Mouse (Mus musculus) liver (tissue): Measurements from ENCODE around the gene Gm28557.
"Not testable (repeated sequence)": the region's sequence is repeated elsewhere in the genome, so short reads cannot be mapped to it uniquely, and the experiment has no call there.

Source experiments
- DNase-seq: peaks from one replicate; pipeline ENCODE4 v3.0.0-alpha.2; 2020; ENCODE audit warnings: mixed read lengths

Gene Gm28557

DNA sequence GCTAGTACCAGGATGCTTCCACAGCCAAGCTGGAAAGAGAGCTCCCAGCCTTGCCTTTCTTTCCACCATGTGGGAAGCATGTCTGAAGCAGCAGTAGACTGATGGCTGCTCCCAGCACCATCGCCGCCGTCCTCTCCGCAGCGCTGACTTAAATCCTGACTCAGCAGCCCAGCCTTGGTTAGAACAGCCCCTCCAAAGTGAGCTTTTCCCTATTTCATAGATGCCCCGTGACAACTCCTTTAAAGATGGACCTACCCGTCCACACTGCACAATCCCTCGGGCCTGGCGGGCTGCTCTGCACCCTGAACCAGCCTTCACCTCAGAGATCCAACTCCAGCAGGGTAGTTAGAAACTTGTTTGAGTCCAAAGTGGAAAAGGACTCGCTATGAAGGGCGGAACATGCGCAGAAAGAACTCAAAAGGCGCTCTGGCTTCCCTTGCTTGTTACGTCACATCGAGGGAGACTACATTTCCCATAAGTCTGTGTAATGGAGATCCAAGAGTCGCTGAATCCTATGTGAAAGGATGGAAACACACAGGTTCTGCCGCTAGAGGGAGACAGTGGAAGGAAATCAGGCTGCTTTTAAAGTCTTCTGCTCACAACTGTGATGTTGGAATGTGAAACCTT, at the start of gene Gm28557:
Gene Gm28557, minus strand, starts transcription at position 411 of the 627 bp plus-strand sequence.
- DNase-seq: peak; percentile 90

DNA sequence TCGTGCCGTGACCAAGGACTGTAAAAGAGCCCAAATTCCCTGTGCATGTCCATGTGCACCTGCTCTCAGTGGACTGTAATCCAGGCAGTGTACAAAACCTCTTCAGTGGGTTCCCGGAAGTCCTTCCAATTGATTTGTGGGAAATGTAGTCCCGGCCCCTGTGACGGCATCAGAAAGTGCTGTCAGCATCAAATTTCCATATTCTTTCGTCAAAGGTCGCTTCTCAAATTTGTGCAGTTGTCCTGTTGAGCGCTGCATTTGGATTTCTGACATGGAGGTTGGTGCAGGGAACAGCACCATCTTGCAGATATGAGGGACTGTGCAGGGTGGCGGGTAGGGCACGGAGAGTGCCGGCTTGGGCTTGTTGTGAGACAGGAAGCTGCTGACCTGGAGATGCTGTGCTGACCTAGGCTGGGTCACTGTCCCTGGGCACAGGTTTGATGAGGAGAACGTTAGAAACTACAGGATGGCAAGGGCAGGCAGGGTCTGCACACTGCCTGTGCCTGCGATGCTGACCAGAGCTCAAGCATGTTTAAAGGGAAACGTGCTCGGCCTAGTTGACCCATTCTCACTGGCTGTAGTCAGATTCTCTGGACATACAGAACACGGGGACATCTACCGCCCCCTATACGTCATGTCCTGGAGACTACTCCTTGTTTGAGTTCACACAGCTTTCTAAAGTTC, 19.8 kb upstream of the Gm28557 start:
- DNase-seq: peak; percentile 61

DNA sequence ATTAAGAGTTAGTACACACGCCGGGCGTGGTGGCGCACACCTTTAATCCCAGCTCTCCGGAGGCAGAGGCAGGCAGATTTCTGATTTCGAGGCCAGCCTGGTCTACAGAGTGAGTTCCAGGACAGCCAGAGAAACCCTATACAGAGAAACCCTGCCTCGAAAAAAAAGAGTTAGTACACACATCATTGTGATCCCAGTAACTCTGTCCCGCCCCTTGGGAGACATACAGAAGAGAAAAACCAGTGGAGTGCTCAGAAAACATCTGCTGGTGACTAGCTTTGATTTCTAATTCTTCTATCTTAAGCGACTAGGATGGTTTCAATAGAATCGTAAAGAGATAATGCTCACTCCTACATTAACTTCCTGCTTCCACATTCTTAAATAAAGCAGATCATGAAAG, 19.1 kb upstream of the Gm28557 start:
- not testable (repeated sequence) for DNase-seq

- no peak for DNase-seq
Observed at GRCm38 (mm10) chr13:67124460-67124859, 16.1 kb upstream of the Gm28557 start.

- DNase-seq: not testable (repeated sequence)
Observed at GRCm38 (mm10) chr13:67121360-67121759, 13.0 kb upstream of the Gm28557 start, which contains the start of gene Zfp759. Zfp759 (plus strand) TSS chr13:67121660.

- not testable (repeated sequence) for DNase-seq
Observed at GRCm38 (mm10) chr13:67116163-67116562, 7.8 kb upstream of the Gm28557 start, which contains the start of gene Rslcan18. Rslcan18 (minus strand) TSS chr13:67116263.

GRCm38 (mm10) chr13:67113287-67113686, 4.9 kb upstream of the Gm28557 start:
- DNase-seq: no peak

- DNase-seq: no peak
Observed at GRCm38 (mm10) chr13:67112096-67112495, 3.7 kb upstream of the Gm28557 start.

DNA sequence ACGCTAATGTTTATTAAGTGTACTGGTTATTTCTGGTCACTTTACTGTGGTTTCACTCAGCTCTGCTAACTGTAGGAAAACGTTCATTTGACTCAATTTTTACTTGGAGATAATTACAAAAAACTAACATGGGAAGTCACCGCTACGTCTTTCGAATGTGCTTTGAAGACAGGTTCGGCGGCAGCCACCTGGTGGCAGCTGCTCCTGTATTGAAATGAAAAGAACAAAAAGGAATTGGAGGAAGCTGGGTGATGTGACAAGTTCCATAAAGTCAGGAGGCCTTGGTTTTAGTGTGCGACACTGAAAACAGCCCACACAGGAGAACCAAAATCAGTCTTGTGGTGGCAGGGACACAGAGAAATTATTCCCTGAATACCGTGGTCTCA, 410 bp upstream of the Gm28557 start:
- peak; percentile 70 for DNase-seq

DNA sequence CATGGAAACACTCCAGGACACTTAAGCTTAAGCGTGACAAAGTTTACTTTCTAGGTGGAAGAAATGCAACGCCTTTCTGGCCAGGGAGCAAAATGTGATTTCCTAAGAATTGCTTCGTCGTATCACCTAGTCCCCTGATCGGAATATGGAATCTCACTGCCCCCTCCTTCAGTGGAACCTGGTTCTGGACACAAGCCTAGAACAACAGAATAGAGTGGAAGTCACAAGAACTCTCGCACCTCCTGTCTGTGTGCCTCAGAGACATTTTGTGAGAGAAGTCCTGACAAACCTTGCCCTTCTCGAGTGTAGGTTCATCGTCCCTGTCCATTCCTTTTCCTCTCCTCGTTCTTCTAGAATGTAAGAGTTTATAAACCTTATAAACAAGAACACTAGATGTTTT, 723 bp downstream of the Gm28557 start:
- peak; percentile 7 for DNase-seq

DNA sequence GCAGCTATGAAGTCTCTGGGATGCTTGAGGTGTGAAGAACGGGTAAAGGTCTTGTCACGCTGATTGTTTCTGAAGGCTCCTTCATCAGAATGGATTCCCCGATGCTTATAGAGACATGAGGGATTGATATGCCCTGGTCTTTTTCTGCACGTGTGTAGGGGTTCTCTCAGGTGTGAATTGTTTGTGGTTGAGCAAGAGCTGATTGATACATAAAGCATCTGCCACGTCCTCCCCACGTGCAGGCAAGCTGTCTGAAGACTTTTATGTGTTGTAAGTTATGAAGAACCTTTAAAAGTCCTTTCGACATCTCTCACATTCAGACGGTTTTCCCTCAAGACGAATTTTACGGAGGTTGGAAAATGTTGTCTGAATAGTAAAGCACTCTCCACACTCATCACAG, 10.5 kb downstream of the Gm28557 start, which contains the start of gene Zfp708:
Gene Zfp708, minus strand, starts transcription at position 101 of the 400 bp plus-strand sequence.
- DNase-seq: no peak

- no peak for DNase-seq
Observed at GRCm38 (mm10) chr13:67090154-67090553, 18.2 kb downstream of the Gm28557 start.

- no peak for DNase-seq
Observed at GRCm38 (mm10) chr13:67081946-67082345, 26.5 kb downstream of the Gm28557 start.

DNA sequence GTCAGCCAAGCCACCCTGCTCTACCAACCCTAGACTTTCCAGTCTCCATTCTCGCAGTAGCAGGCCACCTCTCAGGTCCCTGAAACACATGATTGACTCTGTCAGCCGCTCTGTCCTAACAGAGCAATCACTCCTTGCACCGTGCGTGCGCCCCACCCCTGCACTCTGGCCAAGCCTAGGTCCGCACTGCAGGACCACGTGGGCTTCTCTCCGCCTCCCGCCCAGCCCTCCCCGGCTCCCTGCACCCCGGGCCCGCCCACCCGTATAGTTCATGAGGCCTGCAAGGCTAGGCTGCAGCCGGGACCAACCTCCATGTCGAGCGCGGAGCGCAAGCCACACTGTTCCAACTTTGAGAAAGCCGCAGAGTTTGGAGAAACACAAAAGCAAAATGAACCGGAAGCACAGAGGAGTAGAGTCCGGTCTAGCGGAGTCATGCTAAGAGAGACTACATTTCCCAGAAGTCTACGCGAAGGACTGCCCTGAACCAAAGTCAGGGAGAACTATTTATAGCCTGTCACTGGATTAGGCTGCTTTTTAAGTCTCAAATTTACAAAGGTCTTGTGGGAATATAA, 27.2 kb downstream of the Gm28557 start:
- peak; percentile 86 for DNase-seq

- DNase-seq: no peak
Observed at GRCm38 (mm10) chr13:67077244-67077643, 31.2 kb downstream of the Gm28557 start.

DNA sequence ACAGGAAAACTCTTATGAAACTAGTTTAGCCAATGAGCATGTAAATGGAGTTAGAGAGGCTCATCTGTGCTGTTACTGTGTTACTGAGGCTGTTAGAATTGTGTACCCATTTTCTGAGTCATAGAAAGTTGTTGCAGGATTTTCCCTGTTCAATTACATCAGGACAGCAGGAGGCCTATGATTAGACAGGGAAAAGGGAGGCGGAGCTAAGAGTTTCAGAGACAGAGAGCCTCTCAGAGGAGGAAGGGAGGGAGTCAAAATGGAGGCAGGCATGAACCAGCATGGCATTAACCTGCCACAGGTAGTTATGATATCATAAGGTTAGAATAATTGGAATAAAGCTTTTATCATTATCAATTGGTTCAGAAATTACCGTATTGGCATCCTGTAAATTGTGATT, 35.6 kb downstream of the Gm28557 start:
- no peak for DNase-seq

DNA sequence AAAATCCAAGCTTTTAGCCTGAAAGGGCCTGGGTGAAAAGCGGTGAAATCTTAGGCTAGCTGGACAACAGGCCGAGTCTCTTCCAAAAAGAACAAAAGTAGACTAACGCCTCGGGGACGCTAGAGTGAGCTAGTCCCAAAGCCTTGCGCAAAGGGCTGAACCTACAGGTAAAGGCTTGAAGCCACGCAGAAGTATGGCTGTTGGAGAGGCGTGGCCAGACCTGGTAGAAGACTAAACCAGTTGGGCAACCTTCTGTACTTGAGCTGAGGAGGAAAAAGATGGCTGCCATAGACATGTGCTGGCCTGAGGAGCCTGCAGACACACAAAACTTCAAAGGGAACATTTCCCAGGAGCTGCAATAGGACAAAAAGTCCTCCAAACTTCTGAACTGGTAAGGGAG, 43.0 kb downstream of the Gm28557 start:
- no peak for DNase-seq

DNA sequence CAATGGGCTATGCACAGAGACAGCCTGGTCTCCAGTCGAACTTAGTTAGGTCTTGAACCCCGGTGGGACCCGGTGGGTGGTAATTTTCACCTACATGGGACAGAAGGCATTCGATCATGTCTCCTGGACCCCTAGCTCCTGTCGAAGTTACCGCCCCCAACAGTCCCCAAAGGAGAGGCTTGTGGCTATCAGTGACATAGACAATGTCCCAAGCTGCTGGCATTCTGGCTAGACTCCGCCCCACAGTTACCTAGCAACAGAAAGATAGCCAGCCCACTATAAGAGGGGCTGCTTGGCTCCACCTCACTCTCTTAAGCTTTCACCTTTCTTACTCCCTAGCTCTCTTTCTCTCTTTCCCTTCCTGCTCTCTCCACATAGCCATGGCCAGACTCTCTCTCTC, 46.0 kb downstream of the Gm28557 start:
- DNase-seq: peak; percentile 42

DNA sequence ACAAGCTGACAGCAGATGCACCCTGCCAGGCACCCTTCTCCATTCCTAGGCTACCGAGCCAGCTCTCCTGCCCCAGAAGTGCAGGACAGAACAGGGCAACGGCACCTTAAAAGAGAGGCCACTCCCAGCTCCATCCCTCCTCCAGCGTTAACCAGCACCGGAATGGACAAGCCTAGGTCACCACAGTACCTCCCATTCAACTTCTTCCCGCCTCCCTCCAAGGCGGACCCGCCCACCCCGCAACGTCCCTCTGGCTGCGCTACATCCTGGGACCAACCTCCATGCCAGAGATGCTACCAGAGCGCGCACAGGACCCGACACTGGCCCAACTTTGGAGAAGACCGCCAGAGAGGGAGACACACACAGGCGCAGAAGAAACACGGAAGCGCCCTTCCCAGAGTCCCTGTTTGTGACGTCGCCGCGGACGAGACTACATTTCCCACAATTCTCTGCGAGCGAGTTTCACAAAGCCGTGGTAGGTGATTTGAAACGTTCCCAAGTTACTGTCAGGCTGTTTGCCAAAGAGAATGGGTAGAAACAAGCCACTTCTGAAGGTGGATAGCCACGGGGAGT, 47.5 kb downstream of the Gm28557 start, which contains the start of gene Zfp712:
Gene Zfp712, minus strand, starts transcription at position 385 of the 573 bp plus-strand sequence.
- peak; percentile 85 for DNase-seq

GRCm38 (mm10) chr13:67060161-67060785, 48.1 kb downstream of the Gm28557 start:
- no peak for DNase-seq
